Mouse (Mus musculus): Measurements from ENCODE around the gene Mboat1. TPM values are rescaled to one million over a fixed set of nuclear protein-coding genes. Genes with fewer than 3 reads are reported as not detected.

The Mboat1 gene
- total RNA-seq, 1 experiment from 2014 or later, result 9.5 TPM

Other genes starting within 250 kb of the Mboat1 start
- gene E2f3, start 150.4 kb upstream of the Mboat1 start, total RNA-seq (2017), result 13.5 and 15.1 TPM in 2 replicates
- gene Agtr1a, start 200.0 kb downstream of the Mboat1 start, total RNA-seq (2017), result 2.4 TPM in 1 of 2 replicates, not detected in the other